In genomic region chr15:84723656-84724055, GRCm38 (mm10) we compare ENCODE assay signal across 7 mouse cellular contexts. TPM values are rescaled to one million over a fixed set of nuclear protein-coding genes. Genes with fewer than 3 reads are reported as not detected.
DNase-seq lines count a peak whose midpoint lies in the region; ATAC-seq and TF ChIP-seq lines count a peak whose summit lies in the region.
"Not testable (repeated sequence)": the region's sequence is repeated elsewhere in the genome, so short reads cannot be mapped to it uniquely, and the experiment has no call there.

No protein-coding gene starts in this region.

- H3K27me3 ChIP-seq in ES-Bruce4 (ENCODE audit: control insufficient read depth, insufficient read depth, low read length, poor library complexity, severe bottlenecking); intestine, embryonic 15.5 days (replicated peaks); kidney, embryonic 14.5 days (ENCODE audit: control insufficient read depth, insufficient read depth, low read length); kidney, postnatal 0 days (ENCODE audit: insufficient read depth, low read length); lung, embryonic 16.5 days (ENCODE audit: control insufficient read depth, insufficient read depth, low read depth, low read length); small intestine, adult 2 months (ENCODE audit: control insufficient read depth, insufficient read depth, low read length): not testable (repeated sequence)

- not testable (repeated sequence) for TF ChIP-seq POLR2A in ES-Bruce4 (IDR thresholded peaks at IDR 0.05; ENCODE audit: insufficient read depth, low read length); small intestine, adult 2 months (IDR thresholded peaks at IDR 0.05; ENCODE audit: low read depth, low read length)

- peak; percentile 74; the same call in 1 of the 2 replicates for TF ChIP-seq EP300 in ES-Bruce4 (IDR thresholded peaks at IDR 0.05; ENCODE audit: insufficient read depth, low read depth, low read length)

- ATAC-seq in intestine, embryonic 15.5 days, result peak; percentile 13
- ATAC-seq in kidney, embryonic 14.5 days (ENCODE audit: low FRiP score, low TSS enrichment); kidney, postnatal 0 days (replicated peaks; ENCODE audit: low FRiP score, low read depth): not testable (repeated sequence)
- ATAC-seq in lung, embryonic 16.5 days (ENCODE audit: low read depth), result peak; percentile 35; the same call in 1 of the 2 replicates

- H3K4me2 ChIP-seq in intestine, embryonic 15.5 days (replicated peaks); kidney, embryonic 14.5 days (replicated peaks; ENCODE audit: low read depth, low read length); kidney, postnatal 0 days (ENCODE audit: low read length); lung, embryonic 16.5 days (ENCODE audit: low read depth, low read length): not testable (repeated sequence)

- TF ChIP-seq CTCF in ES-Bruce4 (IDR thresholded peaks at IDR 0.05; ENCODE audit: low read depth, low read length); kidney, postnatal 0 days (IDR thresholded peaks at IDR 0.05; ENCODE audit: low read depth); small intestine, adult 2 months (IDR thresholded peaks at IDR 0.05; ENCODE audit: extremely low read depth, insufficient read length, insufficient replicate concordance, low read depth, low read length): not testable (repeated sequence)

- H3K27ac ChIP-seq in ES-Bruce4 (ENCODE audit: insufficient read depth, low read length), result peak overlapping the region; percentile 73
- H3K27ac ChIP-seq in intestine, embryonic 15.5 days, result peak overlapping the region; percentile 24; the same call in 1 of the 2 replicates
- 0 out of 2 replicates have a peak overlapping the region, but pooled peaks have one; percentile 17 for H3K27ac ChIP-seq in kidney, embryonic 14.5 days (ENCODE audit: low read depth, low read length)
- H3K27ac ChIP-seq in kidney, postnatal 0 days, result peak overlapping the region; percentile 56; the same call in 1 of the 2 replicates
- peak overlapping the region; percentile 78 for H3K27ac ChIP-seq in lung, embryonic 16.5 days (ENCODE audit: low read length)
- H3K27ac ChIP-seq in small intestine, adult 2 months (ENCODE audit: insufficient read depth, low read depth, low read length), result peak overlapping the region; percentile 40; the same call in 1 of the 2 replicates

- peak; percentile 83 for DNase-seq in R1 (ENCODE audit: low read depth, low spot score)
- not testable (repeated sequence) for DNase-seq in kidney, postnatal 0 days (ENCODE audit: low spot score)

- peaks cover 12% of the 10 kb centered on the region for H3K4me1 ChIP-seq in ES-Bruce4 (ENCODE audit: control insufficient read depth, insufficient read depth, low read length)
- peaks cover 36% of the 10 kb centered on the region for H3K4me1 ChIP-seq in intestine, embryonic 15.5 days (replicated peaks)
- peaks cover 23% of the 10 kb centered on the region for H3K4me1 ChIP-seq in kidney, embryonic 14.5 days (ENCODE audit: control insufficient read depth, insufficient read depth, low read length)
- not testable (repeated sequence) for H3K4me1 ChIP-seq in kidney, postnatal 0 days (replicated peaks; ENCODE audit: insufficient read depth, low read length)
- H3K4me1 ChIP-seq in lung, embryonic 16.5 days (replicated peaks; ENCODE audit: control insufficient read depth, insufficient read depth, low read length), result peaks cover 25% of the 10 kb centered on the region
- H3K4me1 ChIP-seq in small intestine, adult 2 months (ENCODE audit: control insufficient read depth, insufficient read depth, insufficient read length, low read length), result peaks cover 23% of the 10 kb centered on the region

- not testable (repeated sequence) for H3K9ac ChIP-seq in ES-Bruce4 (ENCODE audit: low read depth, poor library complexity, severe bottlenecking); intestine, embryonic 15.5 days; kidney, embryonic 14.5 days (ENCODE audit: low read depth, low read length); kidney, postnatal 0 days (ENCODE audit: low read depth, low read length); lung, embryonic 16.5 days (ENCODE audit: low read length)

- 89% methylated on average over 1 of the region's 1 CpGs for WGBS in intestine, embryonic 15.5 days
- WGBS in kidney, embryonic 14.5 days, result 91% methylated on average over 1 of the region's 1 CpGs
- WGBS in kidney, postnatal 0 days, result 96% methylated on average over 1 of the region's 1 CpGs
- 72% methylated on average over 1 of the region's 1 CpGs for WGBS in lung, embryonic 16.5 days
- 51% methylated on average over 1 of the region's 1 CpGs for WGBS in small intestine, adult 2 months

- H3K4me3 ChIP-seq in ES-Bruce4 (ENCODE audit: low read depth, low read length); intestine, embryonic 15.5 days (replicated peaks); kidney, embryonic 14.5 days (ENCODE audit: low read length); kidney, postnatal 0 days (replicated peaks; ENCODE audit: low read depth, low read length); lung, embryonic 16.5 days (ENCODE audit: low read length); small intestine, adult 2 months (ENCODE audit: low read depth, low read length): not testable (repeated sequence)

- not testable (repeated sequence) for H3K9me3 ChIP-seq in ES-Bruce4 (replicated peaks; ENCODE audit: control insufficient read depth, insufficient read depth, low read length, poor library complexity, severe bottlenecking); intestine, embryonic 15.5 days; kidney, embryonic 14.5 days (ENCODE audit: control insufficient read depth, low read length); kidney, postnatal 0 days (replicated peaks; ENCODE audit: low read length); lung, embryonic 16.5 days (ENCODE audit: control insufficient read depth, low read length)

- not testable (repeated sequence) for H3K36me3 ChIP-seq in ES-Bruce4 (ENCODE audit: control insufficient read depth, insufficient read depth, low read length, poor library complexity, severe bottlenecking); intestine, embryonic 15.5 days; kidney, embryonic 14.5 days (ENCODE audit: control insufficient read depth, insufficient read depth, low read length); kidney, postnatal 0 days (ENCODE audit: insufficient read depth, low read length); lung, embryonic 16.5 days (ENCODE audit: control insufficient read depth, insufficient read depth, low read length); small intestine, adult 2 months (ENCODE audit: control insufficient read depth, insufficient read depth, low read length)

RNA-seq across cellular contexts. Expression of gene Arhgap8, which starts 3.8 kb away (rescaled TPM):
- polyA plus RNA-seq in ES-Bruce4 (2011; ENCODE audit: insufficient read depth, insufficient read length, low read depth, missing spikeins), result 41.1 and 43.9 TPM in 2 replicates
- 12.5 and 14.1 TPM in 2 replicates for polyA plus RNA-seq in intestine, embryonic 15.5 days (2015; fragmentation: Nextera tagmentation; extraction: Ambion mirVana)
- 8.7 and 10.2 TPM in 2 replicates for polyA plus RNA-seq in kidney, embryonic 14.5 days (2014; fragmentation: Nextera tagmentation; extraction: Ambion mirVana)
- polyA plus RNA-seq in kidney, postnatal 0 days (2015; fragmentation: Nextera tagmentation; extraction: Ambion mirVana), result 13.9 and 14.7 TPM in 2 replicates
- 26.4 and 27.6 TPM in 2 replicates for polyA plus RNA-seq in lung, embryonic 16.5 days (2015; fragmentation: Nextera tagmentation; extraction: Ambion mirVana)
- 4.2 and 6.3 TPM in 2 replicates for polyA plus RNA-seq in small intestine, adult 2 months (2012; rRNA removed)

RNA-seq across cellular contexts. Expression of gene Prr5, which starts 54.2 kb away (rescaled TPM):
- polyA plus RNA-seq in ES-Bruce4 (2011; ENCODE audit: insufficient read depth, insufficient read length, low read depth, missing spikeins), result 17.3 and 18.9 TPM in 2 replicates
- polyA plus RNA-seq in intestine, embryonic 15.5 days (2015; fragmentation: Nextera tagmentation; extraction: Ambion mirVana), result 65.4 and 71.3 TPM in 2 replicates
- 27.2 and 34.8 TPM in 2 replicates for polyA plus RNA-seq in kidney, embryonic 14.5 days (2014; fragmentation: Nextera tagmentation; extraction: Ambion mirVana)
- 35.0 and 35.6 TPM in 2 replicates for polyA plus RNA-seq in kidney, postnatal 0 days (2015; fragmentation: Nextera tagmentation; extraction: Ambion mirVana)
- polyA plus RNA-seq in lung, embryonic 16.5 days (2015; fragmentation: Nextera tagmentation; extraction: Ambion mirVana), result 18.1 and 18.3 TPM in 2 replicates
- 43.2 and 82.9 TPM in 2 replicates for polyA plus RNA-seq in small intestine, adult 2 months (2012; rRNA removed)

Comparison
In these comparisons a context has a peak if more than half of its experiments do, and no peak if none do; other contexts are left out.
1. H3K27ac ChIP-seq: peak in every context shown above with its lines; median percentile 78 in lung, embryonic 16.5 days; 73 in ES-Bruce4; 56 in kidney, postnatal 0 days; 40 in small intestine, adult 2 months; 24 in intestine, embryonic 15.5 days; 17 in kidney, embryonic 14.5 days.